Mouse (Mus musculus): ENCODE measurements at regions not wholly inside any gene's neighbourhood (a gene's known extent, or its start where the extent isn't known, plus 50 kb on each side); places are given as distances from the start of the nearest gene placed in this dataset.

DNA sequence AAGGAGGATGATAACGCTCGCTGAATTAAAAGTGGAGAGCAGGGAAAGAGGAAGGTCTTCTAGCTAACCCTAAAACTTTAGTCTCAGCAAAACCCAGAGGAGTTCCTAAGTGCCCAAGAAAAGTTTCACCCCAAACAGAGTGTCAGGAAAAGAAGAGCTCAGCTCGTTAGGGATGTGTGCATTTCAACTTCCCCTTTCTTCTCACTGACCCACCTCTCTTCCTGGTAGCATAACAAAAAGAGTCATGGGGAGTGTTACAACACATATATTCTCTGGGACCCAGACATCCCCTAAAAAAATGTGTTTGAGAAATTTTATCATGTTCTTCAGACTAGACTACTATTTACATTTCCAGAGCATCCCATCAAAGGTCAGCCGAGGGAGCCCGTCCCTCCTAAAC is 432.6 kb downstream of the Mctp2 start:
- peak; percentile 87 for ATAC-seq (ENCODE audit: poor library complexity, severe bottlenecking)

GRCm38 (mm10) chr7:71872912-71873311 is 433.5 kb downstream of the Mctp2 start:
- ATAC-seq (ENCODE audit: poor library complexity, severe bottlenecking): no peak

DNA sequence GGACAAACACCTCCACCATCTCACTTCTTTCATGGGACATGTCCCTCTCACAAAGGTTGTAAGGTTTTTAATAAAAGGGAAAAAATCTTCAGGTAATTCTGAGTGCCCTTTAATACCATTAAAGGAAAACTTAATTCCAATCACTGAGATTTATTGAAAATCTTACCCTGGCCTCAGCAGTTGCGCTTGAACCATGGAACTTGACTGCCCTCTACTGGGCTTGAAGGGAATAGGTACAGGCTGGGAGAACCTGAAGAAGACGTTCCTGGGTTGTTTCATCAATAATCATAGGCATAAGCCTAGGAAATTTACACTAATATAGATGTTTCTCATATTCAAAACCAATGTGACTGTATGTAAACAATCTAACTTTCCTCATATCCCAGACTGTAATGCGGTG is 439.3 kb downstream of the Mctp2 start:
- peak; percentile 85 for ATAC-seq (ENCODE audit: poor library complexity, severe bottlenecking)

- no peak for ATAC-seq (ENCODE audit: poor library complexity, severe bottlenecking)
Measured at GRCm38 (mm10) chr7:71865371-71866166, 440.8 kb downstream of the Mctp2 start.

- ATAC-seq (ENCODE audit: poor library complexity, severe bottlenecking): no peak
Measured at GRCm38 (mm10) chr7:71852864-71853263, 453.5 kb downstream of the Mctp2 start.

DNA sequence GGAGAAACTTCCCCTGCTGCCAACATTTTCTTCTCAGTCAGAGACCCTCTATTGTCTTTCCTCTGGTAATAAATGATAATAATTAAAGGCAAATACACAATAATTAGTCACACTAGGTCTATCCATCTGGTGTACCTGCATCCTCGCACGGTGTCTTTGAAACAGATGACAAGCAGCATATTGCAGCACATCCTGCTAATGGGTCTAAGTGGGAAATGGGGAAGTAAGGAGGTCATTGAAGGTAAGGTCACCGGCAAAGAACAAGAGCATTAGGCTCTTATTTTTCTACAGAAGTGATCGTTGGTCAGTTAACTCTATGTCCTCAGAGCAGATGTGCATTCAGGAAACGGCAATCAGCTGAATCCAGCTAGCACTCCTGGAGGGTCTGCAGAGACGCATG is 457.2 kb downstream of the Mctp2 start:
- ATAC-seq (ENCODE audit: poor library complexity, severe bottlenecking): peak; percentile 83

GRCm38 (mm10) chr7:71837845-71838244 is 468.6 kb downstream of the Mctp2 start:
- ATAC-seq (ENCODE audit: poor library complexity, severe bottlenecking): no peak

DNA sequence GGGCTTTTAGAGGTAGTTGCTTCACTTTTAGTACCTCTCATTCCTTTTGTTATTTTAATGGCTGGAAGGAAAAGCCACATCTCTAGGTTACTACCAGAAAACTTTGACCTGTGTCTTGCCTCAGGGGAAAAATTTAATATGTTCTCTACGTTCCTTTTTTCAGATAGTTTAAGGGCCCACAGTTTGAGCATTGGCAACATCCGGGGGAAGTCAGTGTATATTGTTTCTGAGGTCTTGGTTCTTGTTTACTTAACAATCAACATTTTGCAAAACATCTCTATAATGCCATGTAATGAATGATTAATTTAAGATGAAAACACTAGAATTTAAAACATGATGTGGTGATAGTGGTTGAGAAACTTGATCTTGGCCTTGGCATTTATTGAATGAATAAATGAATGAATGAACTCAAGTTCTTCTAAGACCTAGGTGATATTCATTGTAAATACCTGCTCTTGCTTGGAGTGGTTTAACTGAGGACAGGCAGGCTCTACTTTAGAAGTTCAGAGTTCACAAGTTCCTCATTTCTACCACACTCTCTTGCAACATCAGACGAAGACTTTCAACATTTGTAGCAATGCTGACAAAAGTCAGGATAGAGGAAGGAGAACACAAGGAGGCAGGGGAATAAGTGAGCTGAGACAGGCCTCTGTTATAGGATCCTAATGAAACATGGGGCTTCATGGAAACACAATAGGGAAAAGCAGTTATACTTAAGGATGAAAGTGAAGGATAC is 474.4 kb downstream of the Mctp2 start:
- peak; percentile 97 for ATAC-seq (ENCODE audit: poor library complexity, severe bottlenecking)

DNA sequence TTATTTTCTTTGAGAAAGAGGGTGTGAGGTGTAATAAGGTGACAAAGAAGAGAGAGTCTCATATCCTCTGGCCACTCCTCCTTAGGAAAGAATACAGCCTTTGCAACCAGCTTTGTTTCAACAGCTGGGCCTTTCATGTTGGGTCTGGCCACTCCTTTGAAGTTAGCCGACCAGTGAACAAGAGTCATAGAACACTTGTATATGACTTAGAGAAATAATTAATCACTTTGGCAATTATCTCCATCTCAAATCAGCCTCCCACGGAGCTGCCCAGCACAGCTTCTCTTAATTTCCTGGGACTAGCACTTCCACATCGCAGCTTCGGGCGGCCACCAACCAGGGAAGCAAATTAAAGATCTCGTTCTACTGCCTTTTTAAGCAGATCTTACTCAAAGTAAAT is 476.8 kb downstream of the Mctp2 start:
- no peak for ATAC-seq (ENCODE audit: poor library complexity, severe bottlenecking)

- no peak for ATAC-seq (ENCODE audit: poor library complexity, severe bottlenecking)
Measured at GRCm38 (mm10) chr7:71816138-71816537, 464.9 kb upstream of the Gm10295 start.

DNA sequence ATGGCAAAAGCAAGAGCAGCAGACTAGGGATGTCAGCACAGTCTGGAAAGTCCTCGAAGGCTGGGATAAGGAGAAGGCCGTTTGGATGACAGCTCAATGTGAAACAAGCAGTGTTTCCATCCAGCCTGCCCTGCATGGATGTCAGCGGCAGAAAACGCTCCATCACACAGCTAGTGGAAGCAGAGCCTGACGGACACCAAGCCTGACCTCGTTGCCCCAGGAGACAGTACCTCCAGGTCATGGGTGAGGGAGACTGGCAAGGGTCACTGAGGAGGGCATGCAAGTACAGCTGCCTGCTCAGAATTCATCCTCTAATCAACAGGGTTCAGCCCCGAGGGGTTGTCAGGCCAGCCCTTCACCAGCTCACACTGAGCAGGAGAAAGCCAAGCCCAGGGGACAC is 442.9 kb upstream of the Gm10295 start:
- no peak for ATAC-seq (ENCODE audit: poor library complexity, severe bottlenecking)

- no peak for ATAC-seq (ENCODE audit: poor library complexity, severe bottlenecking)
Measured at GRCm38 (mm10) chr7:71788401-71788800, 437.1 kb upstream of the Gm10295 start.

DNA sequence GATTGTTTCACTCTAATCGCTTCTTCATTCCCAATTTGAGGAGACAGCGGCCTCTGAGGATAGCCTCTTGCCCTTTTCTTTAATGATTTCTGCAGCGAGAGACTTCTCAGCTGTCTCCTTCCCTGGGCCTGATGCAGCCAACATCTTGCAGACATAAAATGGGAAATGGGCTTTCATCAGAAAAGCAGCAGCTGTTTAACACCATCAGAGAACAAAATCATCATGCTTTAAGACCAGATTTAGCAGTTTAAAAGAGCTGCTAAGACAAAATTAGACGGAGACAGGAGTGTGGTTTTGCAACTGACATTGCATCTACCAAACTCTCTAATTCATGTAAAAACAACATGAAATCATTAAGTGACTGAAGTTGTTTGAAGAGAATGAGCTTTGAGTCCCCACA is 431.2 kb upstream of the Gm10295 start:
- ATAC-seq (ENCODE audit: poor library complexity, severe bottlenecking): no peak

GRCm38 (mm10) chr7:71749886-71750285 is 398.6 kb upstream of the Gm10295 start:
- no peak for ATAC-seq (ENCODE audit: poor library complexity, severe bottlenecking)

DNA sequence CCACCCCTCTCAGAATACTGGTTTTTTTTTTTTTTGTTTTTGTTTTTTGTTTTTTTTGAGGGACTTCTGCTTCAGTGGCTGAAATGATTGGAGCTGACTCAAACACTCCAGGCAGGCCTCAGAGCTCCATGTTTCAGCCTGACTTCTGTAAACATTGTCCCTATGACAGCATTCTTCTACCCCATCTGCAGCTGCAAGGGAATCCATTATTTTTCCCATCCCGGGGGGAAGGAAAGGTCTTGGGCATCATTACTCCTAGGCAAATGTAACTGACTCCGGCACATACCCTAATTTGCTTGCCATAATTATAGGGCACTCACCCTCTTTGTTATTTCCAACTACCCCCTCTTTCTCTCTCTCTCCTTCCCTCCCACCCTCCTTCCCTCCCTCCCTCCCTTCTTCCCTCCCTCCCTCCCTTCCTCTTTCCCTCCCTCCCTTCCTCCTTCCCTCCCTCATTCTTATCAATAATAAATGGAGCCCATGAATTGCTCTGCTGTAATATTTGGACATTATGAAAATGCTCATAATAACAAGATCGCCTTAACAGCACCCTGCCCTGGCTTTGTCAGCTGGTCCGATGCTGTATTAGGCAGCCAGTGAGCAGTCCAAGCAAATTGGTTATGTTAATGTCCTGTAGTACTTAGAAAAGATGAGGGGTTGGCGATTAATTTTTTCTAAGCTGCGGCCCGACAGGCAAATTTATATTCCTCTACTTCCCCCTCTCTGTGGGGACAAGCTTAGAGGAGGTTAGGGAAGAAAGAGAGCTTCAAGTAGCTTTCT is 395.0 kb upstream of the Gm10295 start:
- ATAC-seq (ENCODE audit: poor library complexity, severe bottlenecking): no peak

GRCm38 (mm10) chr7:71728509-71728908 is 377.2 kb upstream of the Gm10295 start:
- ATAC-seq (ENCODE audit: poor library complexity, severe bottlenecking): no peak

- ATAC-seq (ENCODE audit: poor library complexity, severe bottlenecking): no peak
Measured at GRCm38 (mm10) chr7:71708209-71708608, 356.9 kb upstream of the Gm10295 start.

- ATAC-seq (ENCODE audit: poor library complexity, severe bottlenecking): no peak
Measured at GRCm38 (mm10) chr7:71706201-71706600, 354.9 kb upstream of the Gm10295 start.

DNA sequence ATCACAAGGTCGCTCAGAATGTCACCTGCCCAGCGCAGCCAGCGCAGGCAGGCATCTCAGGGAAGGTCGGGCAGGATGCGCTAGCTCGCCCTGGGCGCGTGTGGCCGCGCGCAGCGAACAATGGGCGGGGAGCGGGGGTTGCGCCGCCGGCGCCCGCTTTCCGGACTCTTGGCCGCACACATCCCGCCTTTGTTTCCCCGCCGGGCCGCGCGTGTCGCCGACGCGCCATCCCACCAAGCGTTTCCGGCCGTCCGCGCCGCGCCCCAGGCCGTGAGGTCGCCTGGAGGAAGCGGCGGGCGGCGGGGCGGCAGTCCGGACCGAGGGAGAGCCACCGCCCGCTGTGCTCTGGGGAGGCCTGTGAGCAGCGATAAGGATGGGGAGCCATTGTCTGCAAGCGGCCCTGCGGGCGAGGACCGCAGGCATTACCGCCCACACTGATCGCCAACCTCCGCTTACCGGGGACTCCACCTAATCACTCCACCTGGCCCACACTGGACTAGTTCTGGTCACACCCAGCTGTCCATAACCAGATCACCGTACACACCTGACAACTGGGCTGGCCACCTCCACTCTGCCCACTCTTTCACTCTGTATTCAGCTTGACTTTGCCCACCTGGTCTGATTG is 354.3 kb upstream of the Gm10295 start:
- ATAC-seq (ENCODE audit: poor library complexity, severe bottlenecking): no peak

DNA sequence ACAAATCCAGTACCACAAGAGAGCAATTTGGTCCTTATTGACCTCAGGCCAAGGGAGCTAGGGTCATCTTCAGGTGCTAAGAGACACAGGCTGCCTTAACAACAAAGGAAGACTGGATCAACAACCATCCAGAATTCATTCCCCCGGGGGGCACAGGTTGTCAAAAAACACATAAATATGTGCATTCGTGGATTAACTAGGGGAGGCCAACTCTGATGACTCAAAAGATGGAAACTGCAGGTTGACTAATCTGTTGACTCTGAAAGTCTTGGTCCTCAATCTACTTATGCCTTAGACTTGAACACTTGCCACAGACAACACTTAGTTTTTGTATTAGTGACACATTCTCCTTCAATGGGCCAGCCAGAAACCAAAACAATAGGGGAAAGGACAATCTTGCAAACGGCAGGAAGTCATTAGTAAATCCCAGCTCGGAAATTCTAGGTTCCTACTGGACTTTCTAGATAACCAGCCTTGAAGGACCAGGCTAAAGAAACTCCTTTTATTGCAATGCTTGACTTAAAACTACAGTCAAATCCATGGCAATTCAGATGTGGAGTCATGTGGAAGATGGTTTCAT is 353.5 kb upstream of the Gm10295 start:
- no peak for ATAC-seq (ENCODE audit: poor library complexity, severe bottlenecking)
